Mouse (Mus musculus) layer of hippocampus, adult 2 months (tissue): ENCODE data around the gene 1700061G19Rik. TPM values are rescaled to one million over a fixed set of nuclear protein-coding genes. Genes with fewer than 3 reads are reported as not detected.

Source experiments
- DNase-seq, 2 experiments: peaks; one replicate each; pipeline ENCODE4 v3.0.0; 2022; ENCODE audit warnings: low spot score in 2 of 2
- H3K27ac ChIP-seq: fragments of 200-600 bp; 2 replicates; pipeline ENCODE4 v1.8.1; 2022
- H3K4me3 ChIP-seq: fragments of 200-600 bp; 2 replicates; pipeline ENCODE4 v1.8.1; 2022; ENCODE audit warnings: mild to moderate bottlenecking
- CTCF ChIP-seq: fragments of 200-600 bp; conservative IDR thresholded peaks from 2 replicates; pipeline ENCODE4 v1.8.1; 2022; ENCODE audit warnings: antibody characterized with exemption, mild to moderate bottlenecking, moderate library complexity
- total RNA-seq, 2 experiments: library from RNA; stranded (reverse); gene quantifications; 2 replicates each; pipeline ENCODE4 v1.2.3; 2021

Gene 1700061G19Rik
- total RNA-seq, 2 experiments from 2014 or later = 0.13 to 0.22 TPM

DNA sequence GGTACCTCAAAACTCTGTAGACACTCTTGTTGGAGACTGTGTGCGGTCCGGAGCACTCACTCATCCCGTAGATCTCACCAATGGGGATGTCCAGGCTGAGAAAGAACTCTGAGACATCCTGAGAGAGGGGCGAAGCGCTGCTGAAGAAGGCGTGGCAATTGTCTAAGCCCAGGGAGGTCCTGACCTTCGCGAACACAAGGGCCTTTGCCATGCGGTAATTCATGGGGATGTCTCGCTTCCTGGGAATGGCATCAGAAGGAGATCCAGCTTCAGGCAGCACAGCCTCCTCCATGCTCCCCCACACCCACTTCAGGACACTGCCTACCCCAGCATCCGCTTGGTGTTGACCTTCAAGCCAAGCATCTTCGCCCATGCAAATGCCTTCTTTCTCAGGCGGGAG is 25.6 kb upstream of the 1700061G19Rik start:
- no peak overlapping the region for H3K4me3 ChIP-seq
- DNase-seq = no peak
- no peak for TF ChIP-seq CTCF
- no peak overlapping the region for H3K27ac ChIP-seq

DNA sequence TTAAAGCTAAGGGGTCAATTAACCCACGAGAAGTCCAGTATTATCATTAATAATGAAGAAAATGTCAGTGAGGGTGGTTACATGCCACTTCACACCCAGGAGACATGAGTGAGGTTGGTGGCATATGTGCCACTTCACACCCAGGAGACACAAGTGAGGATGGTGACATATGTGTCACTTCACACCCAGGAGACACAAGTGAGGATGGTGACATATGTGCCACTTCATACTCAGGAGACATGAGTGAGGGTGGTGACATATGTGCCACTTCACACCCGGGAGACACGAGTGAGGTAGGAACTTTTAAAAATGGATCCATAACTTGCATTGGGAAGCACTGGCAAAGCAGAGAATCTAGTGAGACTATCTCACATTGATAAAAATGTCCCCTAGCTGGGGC is 24.1 kb upstream of the 1700061G19Rik start:
- TF ChIP-seq CTCF = no peak
- H3K4me3 ChIP-seq = no peak overlapping the region
- no peak for DNase-seq
- H3K27ac ChIP-seq = no peak overlapping the region

GRCm38 (mm10) chr17:56855421-56855820 is 19.9 kb upstream of the 1700061G19Rik start:
- Histone ChIP-seq H3K4me3 (no peak overlapping the region), H3K27ac (no peak overlapping the region)
- no peak for TF ChIP-seq CTCF
- DNase-seq = no peak

- Histone ChIP-seq H3K27ac (no peak overlapping the region), H3K4me3 (no peak overlapping the region)
- TF ChIP-seq CTCF = peak; percentile 95
- DNase-seq = peak; percentile 29 to 60
Observed at GRCm38 (mm10) chr17:56858216-56858615, 17.1 kb upstream of the 1700061G19Rik start.

DNA sequence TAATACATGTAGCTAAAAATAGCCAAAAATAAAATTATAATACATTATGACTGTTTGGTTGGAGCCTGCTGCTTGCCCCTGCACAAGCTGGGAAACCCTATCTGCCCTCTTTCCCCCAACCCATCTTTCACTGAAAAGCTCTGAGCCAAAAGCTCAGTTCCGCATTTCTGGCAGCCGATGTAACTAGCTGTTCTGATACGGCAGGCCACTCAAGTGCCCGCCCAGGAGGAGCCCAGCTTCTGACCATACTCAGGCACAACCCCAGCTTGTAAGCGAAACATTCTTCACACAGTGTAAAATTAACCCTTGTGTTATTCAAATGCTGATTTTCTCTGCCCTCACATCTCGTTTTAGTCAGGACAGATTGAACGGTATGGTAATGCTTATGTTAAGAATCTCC is 16.4 kb upstream of the 1700061G19Rik start:
- no peak overlapping the region for H3K27ac ChIP-seq
- DNase-seq = no peak
- H3K4me3 ChIP-seq = no peak overlapping the region
- TF ChIP-seq CTCF = no peak

DNA sequence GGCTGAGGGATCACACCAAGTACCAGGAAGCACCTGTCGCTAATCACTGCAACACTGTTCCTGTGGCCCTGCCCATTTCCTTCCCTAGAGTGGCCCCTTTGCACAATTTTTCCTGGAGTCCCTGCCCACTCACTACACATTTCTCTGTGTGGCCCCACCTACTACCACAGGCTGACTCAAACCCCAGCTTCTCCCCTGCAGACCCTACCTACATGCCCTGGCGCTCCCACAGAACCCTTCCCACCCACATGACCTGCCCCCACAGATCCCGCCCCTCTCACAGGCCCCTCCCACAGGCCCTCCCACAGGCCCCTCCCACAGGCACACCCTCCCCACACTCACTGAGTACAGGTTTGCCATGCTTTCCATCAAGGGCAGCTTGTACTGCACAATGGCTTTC is 14.1 kb upstream of the 1700061G19Rik start:
- Histone ChIP-seq H3K27ac (no peak overlapping the region), H3K4me3 (no peak overlapping the region)
- no peak for TF ChIP-seq CTCF

GRCm38 (mm10) chr17:56866071-56866470 is 9.2 kb upstream of the 1700061G19Rik start:
- Histone ChIP-seq H3K4me3 (no peak overlapping the region), H3K27ac (no peak overlapping the region)
- no peak for TF ChIP-seq CTCF
- DNase-seq = no peak

More for the DNA sequence above, 14.1 kb upstream of the 1700061G19Rik start:
- no peak for DNase-seq

DNA sequence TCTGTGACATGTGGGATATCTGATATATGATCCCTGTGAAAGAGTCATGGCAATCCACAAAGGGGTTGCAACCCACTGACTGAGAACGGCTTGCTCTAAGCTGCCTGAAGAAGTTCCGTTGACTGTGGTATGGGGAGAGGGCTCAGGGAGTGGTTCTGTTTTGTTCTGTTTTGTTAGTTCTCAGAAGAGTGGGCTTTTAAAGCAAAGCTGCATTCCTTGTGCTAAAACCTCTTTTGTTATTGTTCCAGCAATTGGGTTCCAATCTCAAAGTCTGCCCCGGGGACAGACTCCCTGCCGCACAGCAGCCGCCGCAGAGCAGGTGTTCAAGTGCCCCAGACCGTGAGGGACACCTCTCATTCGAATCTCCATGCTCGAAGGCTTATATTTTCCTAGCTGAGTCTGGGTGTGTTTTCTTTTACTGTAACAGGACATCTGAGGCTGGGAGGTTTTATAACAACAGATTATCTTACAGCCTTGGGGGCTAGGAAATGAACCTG is 5.7 kb upstream of the 1700061G19Rik start:
- no peak overlapping the region for H3K4me3 ChIP-seq
- TF ChIP-seq CTCF = no peak
- H3K27ac ChIP-seq = no peak overlapping the region
- no peak for DNase-seq

- Histone ChIP-seq H3K4me3 (no peak overlapping the region), H3K27ac (no peak overlapping the region)
- no peak for TF ChIP-seq CTCF
- no peak for DNase-seq
Observed at GRCm38 (mm10) chr17:56870287-56870953, 4.9 kb upstream of the 1700061G19Rik start.

- TF ChIP-seq CTCF = no peak
- DNase-seq = no peak
- H3K27ac ChIP-seq = no peak overlapping the region
- no peak overlapping the region for H3K4me3 ChIP-seq
Observed at GRCm38 (mm10) chr17:56871767-56872166, 3.5 kb upstream of the 1700061G19Rik start.

DNA sequence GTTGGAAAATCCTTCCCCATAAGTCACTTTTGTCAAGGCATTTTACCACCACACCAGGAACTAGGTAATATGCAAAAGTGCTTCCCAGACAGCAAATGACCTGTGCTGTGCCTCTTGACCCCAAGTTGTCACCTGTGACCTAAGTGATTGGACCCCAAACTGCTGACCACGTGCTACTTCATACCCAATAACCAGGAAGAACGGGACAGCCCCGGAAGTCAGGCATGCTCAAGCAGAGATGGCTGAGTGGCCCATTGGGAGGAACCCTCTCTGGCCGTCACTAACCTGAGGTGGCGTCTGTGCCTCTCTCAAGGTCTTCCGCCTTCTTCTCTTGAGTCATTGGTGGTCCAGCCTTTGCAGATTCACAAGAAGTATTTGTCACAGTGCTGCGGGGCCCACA is 2.8 kb upstream of the 1700061G19Rik start:
- Histone ChIP-seq H3K27ac (no peak overlapping the region), H3K4me3 (no peak overlapping the region)
- TF ChIP-seq CTCF = no peak
- DNase-seq = no peak

GRCm38 (mm10) chr17:56874237-56874636 is 1.0 kb upstream of the 1700061G19Rik start, which contains the start of gene Acsbg2:
Gene Acsbg2, minus strand, starts transcription at chr17:56874447.
- Histone ChIP-seq H3K27ac (no peak within 1 kb of the TSS), H3K4me3 (no peak within 1 kb of the TSS)
- no peak for DNase-seq
- TF ChIP-seq CTCF = no peak

DNA sequence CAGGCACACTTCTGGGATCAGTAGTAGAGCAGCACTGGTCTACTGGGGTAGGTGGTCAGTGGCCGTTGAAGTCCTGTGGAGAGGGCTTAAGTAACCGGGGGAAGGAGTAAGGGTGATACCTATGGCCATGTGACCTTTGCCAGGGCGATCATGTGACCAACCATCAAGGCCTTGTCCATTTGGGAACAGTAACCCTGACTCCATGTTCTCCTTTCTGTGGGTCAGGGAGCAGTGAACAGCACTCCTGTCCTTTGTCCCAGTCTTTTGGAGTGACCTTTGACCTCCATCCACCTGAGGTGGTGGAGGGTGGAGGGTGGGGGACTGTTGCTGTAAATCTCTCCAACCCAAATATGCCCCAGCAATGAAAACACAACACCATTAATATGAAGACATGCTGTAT is 1.2 kb downstream of the 1700061G19Rik start:
- TF ChIP-seq CTCF = no peak
- Histone ChIP-seq H3K4me3 (no peak overlapping the region), H3K27ac (no peak overlapping the region)
- DNase-seq = no peak

- DNase-seq = no peak
- no peak overlapping the region for H3K4me3 ChIP-seq
- no peak overlapping the region for H3K27ac ChIP-seq
- TF ChIP-seq CTCF = no peak
Observed at GRCm38 (mm10) chr17:56876981-56877380, 1.7 kb downstream of the 1700061G19Rik start.
